In the genomic region with DNA sequence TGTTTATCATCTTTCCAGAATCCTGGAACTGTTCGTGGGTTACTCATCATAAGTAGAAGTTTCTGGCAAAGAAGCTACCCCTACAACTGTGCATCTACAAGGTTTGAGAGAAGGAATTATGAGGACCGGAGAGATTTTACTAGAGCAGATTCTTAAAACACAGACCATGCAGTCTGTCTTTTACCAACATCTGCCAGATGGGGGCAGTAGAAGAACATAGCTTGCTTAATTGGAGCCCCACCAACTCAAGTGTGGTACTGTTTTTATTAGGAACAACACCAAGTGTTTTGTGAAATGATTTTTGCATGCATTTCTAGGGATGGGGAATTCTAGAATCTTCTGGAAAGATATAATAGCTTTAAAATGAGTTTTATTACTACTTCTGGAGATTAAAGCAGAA, we compare ENCODE assay signal across 9 mouse cellular contexts.
A peak's percentile ranks its signal among the peaks of the same experiment; 100 is the strongest.
DNase-seq lines count a peak whose midpoint lies in the region; ATAC-seq and TF ChIP-seq lines count a peak whose summit lies in the region.
"Had no signal": no experiment of that assay in that cellular context is flagged by ENCODE, and none has a peak within 500 bp of the region (broad histone marks: within the 10 kb centered on the region; RNA-seq: fewer than 3 reads in every experiment).

No protein-coding gene starts in this region.

- no peak for TF ChIP-seq POLR2A in MEL (IDR thresholded peaks at IDR 0.05; ENCODE audit: control insufficient read depth in 1 of 2, insufficient read depth in 1 of 2, low read depth in 1 of 2, low read length in 2 of 2, poor library complexity in 1 of 2)

- H3K36me3 ChIP-seq in kidney, embryonic 16.5 days (ENCODE audit: insufficient read depth, low read length), result no peaks in the 10 kb centered on the region
- H3K36me3 ChIP-seq in MEL (ENCODE audit: control insufficient read depth in 1 of 2, insufficient read depth in 2 of 2, low read length in 2 of 2), result no peaks in the 10 kb centered on the region
- H3K36me3 ChIP-seq in neural tube, embryonic 15.5 days, result no peaks in the 10 kb centered on the region
- H3K36me3 ChIP-seq: embryonic facial prominence, embryonic 12.5 days had no signal

- peak; percentile 48 to 81 (median 55) for TF ChIP-seq CTCF in MEL (IDR thresholded peaks at IDR 0.05 in 2 of 3, conservative IDR thresholded peaks at IDR 0.05 in 1 of 3; ENCODE audit: control insufficient read depth in 1 of 3, insufficient read depth in 1 of 3, low read depth in 2 of 3, low read length in 3 of 3, poor library complexity in 1 of 3, severe bottlenecking in 1 of 3)

- WGBS in kidney, embryonic 16.5 days, result 30% methylated on average over 2 of the region's 2 CpGs
- 31% methylated on average over 2 of the region's 2 CpGs for WGBS in neural tube, embryonic 15.5 days

- H3K4me1 ChIP-seq in kidney, embryonic 16.5 days (ENCODE audit: insufficient read depth, low read length), result no peaks in the 10 kb centered on the region
- H3K4me1 ChIP-seq in MEL (ENCODE audit: control insufficient read depth in 1 of 2, insufficient read depth in 2 of 2, low read length in 2 of 2), result no peaks in the 10 kb centered on the region
- no peaks in the 10 kb centered on the region for H3K4me1 ChIP-seq in neural tube, embryonic 15.5 days
- H3K4me1 ChIP-seq: embryonic facial prominence, embryonic 12.5 days had no signal

- no peak overlapping the region for H3K27ac ChIP-seq in kidney, embryonic 16.5 days (ENCODE audit: low read length)
- H3K27ac ChIP-seq in MEL (ENCODE audit: control insufficient read depth, low read depth, low read length), result no peak overlapping the region
- no peak overlapping the region for H3K27ac ChIP-seq in neural tube, embryonic 15.5 days (replicated peaks)
- H3K27ac ChIP-seq: embryonic facial prominence, embryonic 12.5 days had no signal

- ATAC-seq in kidney, embryonic 16.5 days (ENCODE audit: low FRiP score, low TSS enrichment), result no peak
- ATAC-seq in frontal cortex, adult (ENCODE audit: low TSS enrichment), result peak; percentile 82
- peak; percentile 61; the same call in 1 of the 2 replicates for ATAC-seq in neural tube, embryonic 15.5 days (ENCODE audit: low FRiP score)

- no peaks in the 10 kb centered on the region for H3K27me3 ChIP-seq in kidney, embryonic 16.5 days (ENCODE audit: insufficient read depth, low read length)
- H3K27me3 ChIP-seq in MEL (ENCODE audit: control insufficient read depth in 1 of 2, insufficient read depth in 2 of 2, low read length in 2 of 2), result no peaks in the 10 kb centered on the region
- no peaks in the 10 kb centered on the region for H3K27me3 ChIP-seq in neural tube, embryonic 15.5 days (replicated peaks)
- H3K27me3 ChIP-seq: embryonic facial prominence, embryonic 12.5 days had no signal

- no peak overlapping the region for H3K4me3 ChIP-seq in kidney, embryonic 16.5 days (ENCODE audit: low read length)
- H3K4me3 ChIP-seq in MEL (ENCODE audit: control insufficient read depth in 1 of 2, insufficient read depth in 1 of 2, low read depth in 2 of 2, low read length in 2 of 2), result no peak overlapping the region
- H3K4me3 ChIP-seq in neural tube, embryonic 15.5 days (replicated peaks), result no peak overlapping the region
- H3K4me3 ChIP-seq: embryonic facial prominence, embryonic 12.5 days had no signal

- H3K79me2 ChIP-seq in MEL (ENCODE audit: control insufficient read depth, insufficient read depth, low read length, poor library complexity), result 0 out of 2 replicates have a peak, but pooled peaks cover 1% of the 10 kb centered on the region

- TF ChIP-seq RAD21 in MEL (IDR thresholded peaks at IDR 0.05; ENCODE audit: low read depth, low read length), result peak; percentile 92

- H3K9ac ChIP-seq in kidney, embryonic 16.5 days (replicated peaks; ENCODE audit: low read length), result no peak overlapping the region
- H3K9ac ChIP-seq in MEL (ENCODE audit: control insufficient read depth, low read depth, low read length, poor library complexity, severe bottlenecking), result no peak overlapping the region
- H3K9ac ChIP-seq in neural tube, embryonic 15.5 days (replicated peaks), result no peak overlapping the region
- H3K9ac ChIP-seq: embryonic facial prominence, embryonic 12.5 days had no signal

- peak; percentile 58 for DNase-seq in kidney, adult 9 months
- DNase-seq in MEL (ENCODE audit: low read depth, low spot score), result peak; percentile 64
- DNase-seq in cerebellum, adult 18-20 months, result peak; percentile 51 to 60
- DNase-seq in left cerebral cortex, adult 11 months (ENCODE audit: low spot score), result peak; percentile 78
- no peak for DNase-seq in spleen, postnatal 14 days (ENCODE audit: low spot score in 2 of 2)

- TF ChIP-seq EP300 in MEL (IDR thresholded peaks at IDR 0.05; ENCODE audit: low read depth in 1 of 2, low read length in 2 of 2), result no peak

- H3K9me3 ChIP-seq in kidney, embryonic 16.5 days (ENCODE audit: low read length), result no peaks in the 10 kb centered on the region
- no peaks in the 10 kb centered on the region for H3K9me3 ChIP-seq in MEL (replicated peaks; ENCODE audit: insufficient read depth, low read length)
- no peaks in the 10 kb centered on the region for H3K9me3 ChIP-seq in neural tube, embryonic 15.5 days (replicated peaks)
- H3K9me3 ChIP-seq: embryonic facial prominence, embryonic 12.5 days had no signal

- no peak overlapping the region for H3K4me2 ChIP-seq in kidney, embryonic 16.5 days (replicated peaks; ENCODE audit: low read depth, low read length)
- no peak overlapping the region for H3K4me2 ChIP-seq in neural tube, embryonic 15.5 days
- H3K4me2 ChIP-seq: embryonic facial prominence, embryonic 12.5 days had no signal

TF ChIP-seq in MEL, 35 proteins besides CTCF, POLR2A, EP300 and RAD21:
- peak; percentile 81 for TF ChIP-seq ZC3H11A (IDR thresholded peaks at IDR 0.05; ENCODE audit: low read depth, low read length)
- TF ChIP-seq SMC3 (IDR thresholded peaks at IDR 0.05; ENCODE audit: low read depth, low read length), result peak; percentile 82
- no peak for TF ChIP-seq POLR2AphosphoS5 (IDR thresholded peaks at IDR 0.05; ENCODE audit: borderline replicate concordance, low read depth, low read length)
- TF ChIP-seq TCF12 (IDR thresholded peaks at IDR 0.05; ENCODE audit: low read depth, low read length), result no peak
- peak; percentile 50; the same call in 1 of the 2 replicates for TF ChIP-seq ZNF384 (IDR thresholded peaks at IDR 0.05; ENCODE audit: low read depth, low read length)

Comparison
In these comparisons a context has a peak if more than half of its experiments do, and no peak if none do; other contexts are left out.
1. DNase-seq: peak in kidney, adult 9 months (single experiment), MEL (single experiment), cerebellum, adult 18-20 months (2 of 2) and left cerebral cortex, adult 11 months (single experiment); none in spleen, postnatal 14 days (0 of 2).